Mouse (Mus musculus) stomach, embryonic 14.5 days (tissue): ENCODE measurements around the gene Mtmr3. TPM values are rescaled to one million over a fixed set of nuclear protein-coding genes. Genes with fewer than 3 reads are reported as not detected.
A peak's percentile ranks its signal among the peaks of the same experiment; 100 is the strongest.
"Not testable (repeated sequence)": the region's sequence is repeated elsewhere in the genome, so short reads cannot be mapped to it uniquely, and the experiment has no call there.

Experiments
- ATAC-seq: fragments of 200-750 bp; cut with Nextera tagmentation; 2 replicates; pipeline ENCODE4 v1.8.0; 2017; ENCODE audit warnings: low read depth, moderate TSS enrichment; ENCODE audit not compliant: insufficient number of reproducible peaks, insufficient read depth, low FRiP score
- H3K27ac ChIP-seq: fragments of 300-500 bp; sonication (generic); 2 replicates; pipeline ENCODE4 v1.5.1; 2014; ENCODE audit warnings: mild to moderate bottlenecking, low read length, moderate library complexity, mixed read lengths
- H3K27me3 ChIP-seq: fragments of 300-500 bp; sonication (generic); 2 replicates; pipeline ENCODE4 v1.6.1; 2014; ENCODE audit warnings: low read length, control low read depth, mixed read lengths; ENCODE audit not compliant: control insufficient read depth, insufficient read depth
- H3K36me3 ChIP-seq: fragments of 300-500 bp; sonication (generic); 2 replicates; pipeline ENCODE4 v1.6.1; 2014; ENCODE audit warnings: mild to moderate bottlenecking, control low read depth, low read length, moderate library complexity, mixed read lengths; ENCODE audit not compliant: control insufficient read depth, insufficient read depth
- H3K4me1 ChIP-seq: fragments of 300-500 bp; sonication (generic); 2 replicates; pipeline ENCODE4 v1.6.1; 2014; ENCODE audit warnings: low read length, control low read depth, mixed read lengths; ENCODE audit not compliant: control insufficient read depth, insufficient read depth
- H3K4me2 ChIP-seq: fragments of 300-500 bp; sonication (generic); replicated peaks from 2 replicates; pipeline ENCODE4 v1.6.1; 2014; ENCODE audit warnings: low read depth, low read length, control low read depth
- H3K4me3 ChIP-seq: fragments of 300-500 bp; sonication (generic); 2 replicates; pipeline ENCODE4 v1.5.1; 2014; ENCODE audit warnings: low read depth, low read length, control low read depth
- H3K9ac ChIP-seq: fragments of 300-500 bp; sonication (generic); replicated peaks from 2 replicates; pipeline ENCODE4 v1.6.1; 2014; ENCODE audit warnings: low read depth, mild to moderate bottlenecking, control low read depth, low read length, moderate library complexity, mixed read lengths
- H3K9me3 ChIP-seq: fragments of 300-500 bp; sonication (generic); 2 replicates; pipeline ENCODE4 v1.6.1; 2016; ENCODE audit warnings: low read depth, low read length, control low read depth; ENCODE audit not compliant: control insufficient read depth
- WGBS: fragments of 180-500 bp; shearing (Covaris S2); extraction: QIAGEN DNeasy Blood & Tissue Kit; methylation state at CpG from one replicate; pipeline ENCODE4 v1.1.7; 2014; 5-methylcytosine and 5-hydroxymethylcytosine counted together
- polyA plus RNA-seq: library from polyadenylated mRNA; unstranded; fragments of >200 nt; fragmentation: Nextera tagmentation; extraction: Ambion mirVana; gene quantifications from 2 replicates; pipeline ENCODE4 v1.2.1, GENCODE M21; 2014

Mtmr3 gene
- polyA plus RNA-seq, 1 experiment from 2014 or later = 31.1 TPM

DNA sequence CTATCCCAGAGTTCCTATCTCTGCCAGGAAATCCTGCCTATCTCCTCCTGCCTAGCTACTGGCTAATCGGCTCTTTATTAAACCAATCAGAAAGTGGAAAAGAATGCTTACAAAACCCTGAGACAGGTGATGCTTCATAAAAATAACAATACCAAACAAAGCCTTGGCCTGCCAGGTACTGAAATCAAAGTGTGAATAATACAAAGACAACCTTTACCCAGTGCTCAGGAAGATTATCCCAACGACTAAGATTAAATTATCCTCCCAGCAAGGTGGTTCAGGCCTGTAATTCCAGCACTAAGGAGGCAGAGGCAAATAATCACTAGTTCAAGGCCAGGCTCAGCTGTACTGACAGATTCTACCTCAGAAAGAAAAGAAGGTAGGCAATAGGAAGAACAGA lies 29.1 kb downstream of the Mtmr3 start:
- 81% methylated on average over 2 of the region's 2 CpGs for WGBS
- Histone ChIP-seq H3K36me3 (no peaks in the 10 kb centered on the region), H3K9me3 (no peaks in the 10 kb centered on the region), H3K9ac (no peak overlapping the region), H3K4me3 (no peak overlapping the region), H3K27ac (no peak overlapping the region), H3K27me3 (no peaks in the 10 kb centered on the region), H3K4me2 (no peak overlapping the region), H3K4me1 (no peaks in the 10 kb centered on the region)
- ATAC-seq = no peak

DNA sequence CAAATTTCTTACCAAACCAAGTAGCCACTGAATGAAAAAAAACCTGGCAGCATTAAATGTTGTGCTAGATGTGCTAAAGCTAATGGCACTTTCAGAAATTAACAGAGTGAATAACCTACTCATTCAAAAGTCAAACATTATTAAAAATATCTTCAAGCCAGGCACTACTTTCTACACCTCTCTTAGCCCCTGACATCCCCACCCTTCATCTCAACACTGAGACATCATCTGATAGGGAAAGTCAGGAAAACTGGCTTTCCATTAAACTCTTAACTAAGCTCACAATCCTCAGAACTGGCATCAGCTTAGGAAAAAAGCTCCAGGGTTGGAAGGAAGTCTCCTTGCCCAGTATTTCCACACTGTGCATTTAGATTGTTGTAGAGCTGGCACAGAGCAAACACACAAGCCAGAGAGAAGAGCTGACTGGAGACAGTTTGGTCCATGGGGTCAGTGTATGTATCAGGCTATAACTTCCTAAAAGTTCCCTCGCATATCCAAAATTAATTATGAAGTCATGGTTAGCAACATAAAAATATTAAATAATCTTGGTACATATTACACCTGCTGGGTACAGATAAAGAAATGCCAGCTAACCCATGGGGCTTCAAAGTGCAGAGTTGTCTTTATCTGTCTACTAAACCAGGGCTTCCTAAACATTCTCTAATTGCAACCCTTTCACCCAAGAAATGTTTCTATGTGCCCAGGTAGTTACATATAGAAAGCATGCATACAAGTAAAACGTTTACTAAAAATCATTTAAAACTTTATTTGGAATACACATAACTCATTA lies 41.2 kb downstream of the Mtmr3 start:
- 88% methylated on average over 2 of the region's 2 CpGs for WGBS
- no peaks in the 10 kb centered on the region for H3K27me3 ChIP-seq
- no peaks in the 10 kb centered on the region for H3K36me3 ChIP-seq
- H3K27ac ChIP-seq = no peak overlapping the region
- H3K9ac ChIP-seq = no peak overlapping the region
- no peak for ATAC-seq
- H3K4me1 ChIP-seq = no peaks in the 10 kb centered on the region
- no peaks in the 10 kb centered on the region for H3K9me3 ChIP-seq
- H3K4me2 ChIP-seq = no peak overlapping the region
- H3K4me3 ChIP-seq = no peak overlapping the region

DNA sequence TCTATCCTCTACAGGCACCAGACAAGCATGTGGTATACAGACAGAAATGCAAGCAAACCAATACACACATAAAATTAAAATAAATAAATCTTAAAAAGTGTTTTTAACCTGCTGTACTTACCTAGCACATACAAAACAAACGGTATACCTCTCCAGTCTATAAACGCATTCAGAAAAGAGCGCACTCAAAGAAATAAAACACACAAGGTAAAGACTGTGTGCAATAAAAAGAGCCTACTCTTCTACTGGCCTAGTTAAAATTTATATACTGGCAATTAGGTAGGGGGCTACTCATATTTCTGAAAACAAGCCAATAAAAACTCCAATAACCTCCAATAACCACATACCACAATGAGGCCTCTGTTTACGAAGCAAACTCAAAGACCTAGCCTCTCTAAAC lies 47.1 kb downstream of the Mtmr3 start:
- Histone ChIP-seq H3K36me3 (no peaks in the 10 kb centered on the region), H3K27ac (no peak overlapping the region), H3K27me3 (no peaks in the 10 kb centered on the region), H3K4me3 (no peak overlapping the region), H3K4me2 (no peak overlapping the region), H3K9ac (no peak overlapping the region), H3K9me3 (no peaks in the 10 kb centered on the region), H3K4me1 (no peaks in the 10 kb centered on the region)
- 93% methylated on average over 4 of the region's 4 CpGs for WGBS
- ATAC-seq = no peak

DNA sequence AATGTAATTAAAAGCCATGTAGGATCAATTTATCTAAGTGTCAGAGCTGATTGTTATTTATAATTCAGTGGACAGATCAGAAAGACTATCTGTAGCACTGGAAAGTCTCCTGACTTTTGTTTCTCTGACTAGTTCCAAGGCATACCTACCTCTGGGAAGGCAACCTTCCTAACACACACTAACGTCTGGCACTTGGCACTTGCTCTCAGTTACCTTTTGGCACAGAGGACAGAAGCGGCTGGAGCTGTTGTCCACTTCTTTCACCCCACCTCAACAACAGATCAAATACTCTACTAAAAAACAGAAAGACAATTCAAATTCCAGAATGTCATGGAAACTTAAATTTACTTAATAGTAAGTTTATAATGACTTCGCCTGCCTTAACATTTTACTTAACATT lies 48.7 kb downstream of the Mtmr3 start:
- 78% methylated on average over 3 of the region's 3 CpGs for WGBS
- no peak overlapping the region for H3K27ac ChIP-seq
- H3K27me3 ChIP-seq = no peaks in the 10 kb centered on the region
- H3K4me3 ChIP-seq = no peak overlapping the region
- no peaks in the 10 kb centered on the region for H3K9me3 ChIP-seq
- no peak for ATAC-seq
- H3K4me2 ChIP-seq = no peak overlapping the region
- H3K36me3 ChIP-seq = no peaks in the 10 kb centered on the region
- H3K4me1 ChIP-seq = no peaks in the 10 kb centered on the region
- no peak overlapping the region for H3K9ac ChIP-seq

DNA sequence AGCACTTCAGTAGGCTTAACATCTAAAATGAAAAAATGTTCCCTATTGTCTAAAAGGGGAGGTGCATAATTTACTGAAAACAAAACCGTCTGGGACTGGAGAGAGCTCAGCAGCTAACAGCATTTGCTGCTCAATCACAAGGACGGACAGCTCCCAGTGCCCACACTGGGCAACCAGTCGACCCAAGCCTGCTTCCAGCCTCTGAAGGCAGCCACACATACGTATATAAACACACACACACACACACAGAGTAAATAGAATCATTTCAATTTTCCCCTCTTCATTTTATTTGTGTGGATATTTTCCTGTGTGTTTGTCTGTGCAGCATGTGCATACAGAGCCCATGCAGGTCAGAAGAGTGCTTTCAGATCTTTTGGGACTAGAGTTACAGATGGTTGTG lies 49.3 kb downstream of the Mtmr3 start:
- ATAC-seq = no peak
- Histone ChIP-seq H3K9me3 (no peaks in the 10 kb centered on the region), H3K27ac (no peak overlapping the region), H3K4me1 (no peaks in the 10 kb centered on the region), H3K4me3 (no peak overlapping the region), H3K36me3 (no peaks in the 10 kb centered on the region), H3K27me3 (no peaks in the 10 kb centered on the region), H3K4me2 (no peak overlapping the region), H3K9ac (no peak overlapping the region)
- WGBS = 48% methylated on average over 4 of the region's 4 CpGs

DNA sequence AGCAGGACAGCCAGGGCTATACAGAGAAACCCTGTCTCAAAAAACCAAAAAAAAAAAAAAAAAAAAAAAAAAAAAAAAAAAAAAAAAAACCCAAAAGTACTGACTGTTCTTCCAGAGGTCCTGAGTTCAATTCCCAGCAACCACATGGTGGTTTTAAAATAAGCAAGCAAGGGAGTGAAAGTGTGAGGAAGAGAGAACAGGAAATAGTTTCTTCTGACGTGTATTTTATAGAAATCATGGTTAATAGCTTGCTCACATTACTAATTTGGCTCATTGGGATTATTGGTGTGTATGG lies 50.1 kb downstream of the Mtmr3 start:
- 87% methylated on average over 1 of the region's 1 CpGs for WGBS
- not testable (repeated sequence) for H3K4me3 ChIP-seq, H3K27me3 ChIP-seq, H3K36me3 ChIP-seq, H3K9ac ChIP-seq, ATAC-seq, H3K4me2 ChIP-seq, H3K4me1 ChIP-seq, H3K9me3 ChIP-seq, H3K27ac ChIP-seq

DNA sequence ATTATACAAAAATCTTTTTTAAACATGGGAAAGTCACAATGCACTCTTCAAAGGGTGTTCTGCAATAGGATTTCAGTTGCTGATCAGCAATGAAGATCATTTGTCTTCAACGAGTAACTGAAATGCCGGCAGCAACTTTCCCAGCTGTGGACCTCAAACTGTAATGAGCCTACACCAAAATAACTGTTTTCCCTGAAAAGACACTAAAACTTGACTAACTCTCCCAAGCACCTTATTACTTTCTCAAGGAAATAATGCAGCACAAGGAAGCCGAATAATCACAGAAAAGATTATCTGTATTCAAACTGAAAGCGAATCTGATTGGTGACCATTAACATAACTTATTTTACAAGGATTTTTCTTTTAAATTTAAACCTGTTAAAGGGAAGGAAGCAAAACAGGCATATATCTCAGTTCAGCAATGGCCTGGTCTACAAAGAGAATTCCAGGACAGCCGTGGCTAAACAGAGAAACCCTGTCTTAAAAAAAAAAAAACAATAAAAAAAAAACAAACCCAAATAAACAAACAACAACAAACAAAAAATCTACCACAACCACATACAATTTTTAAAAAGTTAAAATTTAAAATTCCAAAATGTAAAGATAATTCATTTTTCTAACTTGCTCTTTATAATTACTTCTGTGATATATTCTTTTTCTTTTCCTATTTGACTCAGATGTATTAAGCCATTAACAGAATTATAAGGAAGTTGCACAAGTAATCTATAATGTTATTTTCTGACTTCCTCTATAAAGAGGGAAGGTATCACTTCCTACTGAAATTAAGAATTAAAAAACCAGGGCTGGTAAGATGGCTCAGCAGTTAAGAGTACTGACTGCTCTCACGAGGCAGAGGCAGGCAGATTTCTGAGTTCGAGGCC lies 50.7 kb downstream of the Mtmr3 start:
- no peak overlapping the region for H3K27ac ChIP-seq
- no peak overlapping the region for H3K4me2 ChIP-seq
- WGBS = 82% methylated on average over 7 of the region's 7 CpGs
- H3K9ac ChIP-seq = no peak overlapping the region
- H3K36me3 ChIP-seq = no peaks in the 10 kb centered on the region
- no peak overlapping the region for H3K4me3 ChIP-seq
- no peak for ATAC-seq
- no peaks in the 10 kb centered on the region for H3K9me3 ChIP-seq
- no peaks in the 10 kb centered on the region for H3K4me1 ChIP-seq
- no peaks in the 10 kb centered on the region for H3K27me3 ChIP-seq

DNA sequence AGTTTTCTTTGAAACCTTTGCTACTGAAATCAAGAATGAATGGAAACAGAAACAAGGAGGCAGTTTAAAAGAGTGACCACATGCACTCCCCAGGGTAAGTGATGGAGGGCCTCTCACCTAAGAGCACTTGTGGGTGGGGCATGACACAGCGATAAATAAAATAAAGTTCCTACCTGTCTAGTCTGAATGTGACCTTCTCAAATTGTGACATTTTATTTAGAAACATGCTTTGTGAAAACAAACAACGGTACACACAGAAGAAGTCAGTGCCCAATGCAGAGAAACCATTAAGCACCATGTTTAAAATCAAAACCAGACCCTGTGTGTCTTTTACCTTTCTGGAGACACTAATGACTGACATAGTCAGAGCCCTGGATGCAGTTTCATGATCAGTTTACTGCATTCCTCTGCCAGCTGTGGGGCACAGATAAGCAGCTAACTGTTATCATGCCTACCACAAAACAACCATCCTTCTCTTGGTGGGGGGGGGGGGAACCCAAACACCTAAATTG lies 51.6 kb downstream of the Mtmr3 start:
- Histone ChIP-seq H3K27me3 (no peaks in the 10 kb centered on the region), H3K9ac (no peak overlapping the region), H3K27ac (no peak overlapping the region), H3K4me1 (no peaks in the 10 kb centered on the region), H3K36me3 (no peaks in the 10 kb centered on the region), H3K4me2 (no peak overlapping the region), H3K9me3 (no peaks in the 10 kb centered on the region), H3K4me3 (no peak overlapping the region)
- 81% methylated on average over 2 of the region's 2 CpGs for WGBS
- ATAC-seq = peak; percentile 69; the same call in 1 of the 2 replicates
